Mouse (Mus musculus) forebrain, embryonic 13.5 days (tissue): ENCODE measurements around the gene Mettl21a. TPM values are rescaled to one million over a fixed set of nuclear protein-coding genes. Genes with fewer than 3 reads are reported as not detected.
"Not testable (repeated sequence)": the region's sequence is repeated elsewhere in the genome, so short reads cannot be mapped to it uniquely, and the experiment has no call there.

Experiments used
- ATAC-seq: fragments of 200-750 bp; cut with Nextera tagmentation; 2 replicates; pipeline ENCODE4 v1.8.0; 2017
- H3K27ac ChIP-seq: fragments of 300-500 bp; sonication (generic); 2 replicates; pipeline ENCODE4 v1.5.1; 2015; ENCODE audit warnings: inconsistent platforms, mild to moderate bottlenecking, moderate library complexity
- H3K27me3 ChIP-seq: fragments of 300-500 bp; sonication (generic); 2 replicates; pipeline ENCODE4 v1.6.1; 2015; ENCODE audit warnings: mild to moderate bottlenecking, inconsistent platforms
- H3K36me3 ChIP-seq: fragments of 300-500 bp; sonication (generic); 2 replicates; pipeline ENCODE4 v1.6.1; 2015; ENCODE audit warnings: mild to moderate bottlenecking, inconsistent platforms; ENCODE audit not compliant: poor library complexity, severe bottlenecking
- H3K4me1 ChIP-seq: fragments of 300-500 bp; sonication (generic); 2 replicates; pipeline ENCODE4 v1.6.1; 2015; ENCODE audit warnings: inconsistent platforms
- H3K4me2 ChIP-seq: fragments of 300-500 bp; sonication (generic); 2 replicates; pipeline ENCODE4 v1.6.1; 2015; ENCODE audit warnings: inconsistent platforms, mild to moderate bottlenecking, moderate library complexity
- H3K4me3 ChIP-seq: fragments of 300-500 bp; sonication (generic); 2 replicates; pipeline ENCODE4 v1.5.1; 2015; ENCODE audit warnings: mild to moderate bottlenecking, inconsistent platforms
- H3K9ac ChIP-seq: fragments of 300-500 bp; sonication (generic); 2 replicates; pipeline ENCODE4 v1.6.1; 2015; ENCODE audit warnings: mild to moderate bottlenecking, inconsistent platforms
- H3K9me3 ChIP-seq: fragments of 300-500 bp; sonication (generic); replicated peaks from 2 replicates; pipeline ENCODE4 v1.6.1; 2016; ENCODE audit warnings: inconsistent platforms
- WGBS: fragments of 180-500 bp; shearing (Covaris S2); methylation state at CpG from one replicate; pipeline ENCODE4 v1.1.7; 2015; 5-methylcytosine and 5-hydroxymethylcytosine counted together
- polyA plus RNA-seq: library from polyadenylated mRNA; unstranded; fragments of >200 nt; fragmentation: Nextera tagmentation; extraction: Ambion mirVana; gene quantifications from 2 replicates; pipeline ENCODE4 v1.2.1, GENCODE M21; 2015

The Mettl21a gene
- polyA plus RNA-seq, 1 experiment from 2014 or later = 20.7 TPM

DNA sequence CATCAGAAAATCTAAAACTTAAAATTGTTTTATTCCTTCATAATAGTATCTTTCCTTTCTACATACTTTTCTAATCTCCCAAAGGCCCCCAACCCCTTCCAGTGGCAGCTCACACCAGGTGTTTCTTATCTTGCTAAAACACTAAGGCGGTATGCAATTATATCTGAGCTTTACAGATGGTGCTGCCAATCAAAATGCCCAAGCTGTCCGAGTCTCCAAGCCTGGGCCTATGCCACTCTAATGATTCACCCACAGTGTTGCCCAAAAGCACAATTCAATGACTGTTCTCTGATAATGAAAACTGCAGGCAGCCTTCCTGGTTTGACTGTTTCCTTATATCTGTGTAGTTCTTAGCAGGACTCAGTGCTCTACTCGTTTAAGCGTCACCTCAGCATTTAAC is 7.9 kb downstream of the Mettl21a start:
- Histone ChIP-seq H3K27ac (no peak overlapping the region), H3K36me3 (peaks cover 37% of the 10 kb centered on the region), H3K4me2 (no peak overlapping the region), H3K9me3 (no peaks in the 10 kb centered on the region), H3K4me3 (no peak overlapping the region), H3K27me3 (no peaks in the 10 kb centered on the region), H3K9ac (no peak overlapping the region), H3K4me1 (no peaks in the 10 kb centered on the region)
- ATAC-seq = no peak
- WGBS = 84% methylated on average over 4 of the region's 4 CpGs

DNA sequence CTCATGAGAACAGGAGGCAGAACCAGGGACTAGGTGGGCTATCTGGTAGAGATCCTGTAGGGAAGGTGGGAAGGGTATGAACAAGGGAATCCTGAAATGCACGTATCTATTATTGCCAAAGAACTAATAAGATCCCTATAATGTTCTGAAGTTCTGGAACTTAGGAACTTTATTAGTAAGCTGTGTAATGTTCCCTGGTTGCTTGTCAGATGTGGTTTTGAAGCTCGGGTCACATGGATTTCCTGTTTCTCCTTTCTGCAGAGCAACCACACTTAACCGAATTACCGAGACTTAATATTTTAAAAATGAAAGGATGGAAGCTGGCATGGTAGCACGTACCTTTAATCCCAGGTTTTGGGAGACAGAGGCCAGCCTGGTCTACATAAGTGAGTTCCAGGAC is 13.7 kb downstream of the Mettl21a start:
- Histone ChIP-seq H3K4me1 (no peaks in the 10 kb centered on the region), H3K9ac (no peak overlapping the region), H3K4me3 (no peak overlapping the region), H3K36me3 (peaks cover 33% of the 10 kb centered on the region), H3K27me3 (no peaks in the 10 kb centered on the region), H3K4me2 (no peak overlapping the region), H3K9me3 (no peaks in the 10 kb centered on the region), H3K27ac (no peak overlapping the region)
- no peak for ATAC-seq
- WGBS = 94% methylated on average over 5 of the region's 5 CpGs

DNA sequence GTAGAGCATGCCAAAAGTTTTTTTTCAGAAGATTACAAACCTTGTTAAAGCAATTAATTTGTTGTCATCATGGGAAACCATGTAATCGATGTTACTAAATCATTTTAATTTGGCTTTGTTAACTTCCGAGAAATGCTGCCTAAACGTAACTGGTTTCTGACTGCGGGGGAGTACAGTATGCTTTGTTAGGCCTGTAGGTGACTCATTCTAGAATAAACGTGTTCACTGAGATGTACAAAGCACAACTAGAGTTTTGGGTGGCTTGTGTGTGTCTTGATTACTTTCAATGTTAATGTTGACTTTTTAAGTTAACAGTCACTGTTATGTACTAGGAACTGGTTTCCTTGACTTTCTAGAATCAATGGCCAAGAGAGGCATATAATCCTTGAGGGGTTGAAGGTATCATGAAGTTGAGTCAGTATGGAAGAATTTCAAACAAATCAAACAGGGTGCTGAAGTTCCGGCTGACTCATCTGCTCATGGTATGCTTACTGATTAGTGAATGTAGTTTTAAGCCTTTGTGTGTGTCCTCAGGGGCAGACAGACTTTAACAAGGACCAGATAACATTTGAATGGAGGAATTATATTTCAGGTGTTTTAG is 15.7 kb downstream of the Mettl21a start:
- no peak overlapping the region for H3K4me2 ChIP-seq
- no peaks in the 10 kb centered on the region for H3K9me3 ChIP-seq
- H3K4me3 ChIP-seq = no peak overlapping the region
- 91% methylated on average over 6 of the region's 6 CpGs for WGBS
- H3K27me3 ChIP-seq = no peaks in the 10 kb centered on the region
- no peak overlapping the region for H3K9ac ChIP-seq
- H3K27ac ChIP-seq = no peak overlapping the region
- no peak for ATAC-seq
- peaks cover 29% of the 10 kb centered on the region for H3K36me3 ChIP-seq
- H3K4me1 ChIP-seq = no peaks in the 10 kb centered on the region

DNA sequence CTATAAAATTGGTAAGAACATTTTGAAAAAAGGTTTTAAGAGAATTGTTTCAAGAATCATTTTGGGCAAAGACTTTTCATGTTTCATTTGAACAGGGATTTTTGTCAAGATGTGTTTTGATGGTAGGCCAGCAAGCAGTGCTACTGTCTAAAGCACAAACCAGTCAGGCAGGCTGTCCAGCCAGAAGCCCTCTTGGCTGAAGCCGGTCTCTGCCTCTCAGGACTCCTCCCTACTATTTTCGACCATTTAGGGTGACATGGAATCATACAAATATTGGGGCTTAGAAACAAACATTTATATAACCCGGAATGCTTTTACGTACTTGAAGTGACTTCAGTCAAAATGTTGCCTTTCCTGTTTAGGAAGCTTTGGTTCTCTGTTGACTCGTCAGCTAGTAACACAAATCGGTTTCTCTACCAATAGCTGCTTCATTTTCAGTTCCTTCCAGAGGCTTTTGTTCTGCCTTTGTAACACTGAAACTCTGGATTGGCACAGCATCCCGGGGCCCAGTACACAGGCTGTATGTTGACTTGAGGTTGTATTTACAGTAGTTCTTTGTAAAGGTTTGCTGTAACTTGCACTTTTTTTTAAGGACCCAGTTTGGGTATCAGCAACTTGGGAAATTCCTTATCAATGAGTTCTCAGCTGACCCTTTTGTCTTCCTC is 16.5 kb downstream of the Mettl21a start:
- Histone ChIP-seq H3K27ac (no peak overlapping the region), H3K4me1 (no peaks in the 10 kb centered on the region), H3K4me3 (no peak overlapping the region), H3K9ac (no peak overlapping the region), H3K9me3 (no peaks in the 10 kb centered on the region), H3K27me3 (no peaks in the 10 kb centered on the region), H3K4me2 (no peak overlapping the region), H3K36me3 (peaks cover 29% of the 10 kb centered on the region)
- ATAC-seq = no peak
- WGBS = 89% methylated on average over 7 of the region's 7 CpGs

DNA sequence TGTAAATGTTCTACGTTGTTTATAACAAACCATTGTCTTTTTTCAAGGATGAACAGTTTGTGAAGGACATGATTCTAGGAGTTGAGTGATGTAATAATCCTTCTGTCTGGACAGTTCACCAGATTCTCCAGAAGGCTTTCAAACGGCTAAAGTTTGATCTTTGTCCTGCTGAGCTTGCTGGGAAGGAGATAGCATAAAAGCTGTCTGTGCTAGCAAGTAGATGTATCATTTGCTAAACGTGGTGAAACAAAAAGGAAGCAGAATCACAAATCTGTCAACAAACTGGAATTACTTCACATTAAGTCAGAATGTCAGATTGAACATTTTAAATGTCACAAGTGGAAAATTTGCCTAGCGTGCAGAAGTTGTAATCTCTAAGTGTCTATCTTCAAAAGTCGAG is 18.1 kb downstream of the Mettl21a start:
- Histone ChIP-seq H3K4me2 (no peak overlapping the region), H3K9ac (no peak overlapping the region), H3K4me1 (no peaks in the 10 kb centered on the region), H3K27ac (no peak overlapping the region), H3K4me3 (no peak overlapping the region), H3K27me3 (no peaks in the 10 kb centered on the region), H3K9me3 (no peaks in the 10 kb centered on the region), H3K36me3 (peaks cover 29% of the 10 kb centered on the region)
- no peak for ATAC-seq
- WGBS = 66% methylated on average over 5 of the region's 5 CpGs

DNA sequence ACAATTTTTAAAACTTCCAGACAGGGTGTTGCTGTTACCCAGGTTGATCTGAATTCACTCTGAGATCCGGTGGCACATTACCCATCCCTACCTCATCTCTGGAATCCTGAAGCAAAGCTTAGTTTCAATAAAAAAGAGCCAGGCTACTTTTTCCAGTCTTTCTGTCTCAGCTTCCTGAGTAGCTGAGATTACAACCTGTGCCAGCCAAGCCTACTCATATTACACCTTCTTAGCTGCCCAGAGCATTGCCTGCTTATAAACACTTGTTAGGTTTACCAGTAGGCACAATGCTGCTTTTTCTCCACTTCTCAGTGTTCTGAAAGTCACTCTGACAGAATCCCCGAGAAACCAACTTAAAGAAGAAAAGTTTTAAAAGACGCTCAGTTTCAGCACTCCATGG is 38.2 kb downstream of the Mettl21a start:
- WGBS = 95% methylated on average over 3 of the region's 3 CpGs
- Histone ChIP-seq H3K36me3 (peaks cover 54% of the 10 kb centered on the region), H3K9ac (no peak overlapping the region), H3K4me2 (no peak overlapping the region), H3K27me3 (no peaks in the 10 kb centered on the region), H3K9me3 (no peaks in the 10 kb centered on the region), H3K4me3 (no peak overlapping the region), H3K27ac (no peak overlapping the region), H3K4me1 (no peaks in the 10 kb centered on the region)
- ATAC-seq = no peak

DNA sequence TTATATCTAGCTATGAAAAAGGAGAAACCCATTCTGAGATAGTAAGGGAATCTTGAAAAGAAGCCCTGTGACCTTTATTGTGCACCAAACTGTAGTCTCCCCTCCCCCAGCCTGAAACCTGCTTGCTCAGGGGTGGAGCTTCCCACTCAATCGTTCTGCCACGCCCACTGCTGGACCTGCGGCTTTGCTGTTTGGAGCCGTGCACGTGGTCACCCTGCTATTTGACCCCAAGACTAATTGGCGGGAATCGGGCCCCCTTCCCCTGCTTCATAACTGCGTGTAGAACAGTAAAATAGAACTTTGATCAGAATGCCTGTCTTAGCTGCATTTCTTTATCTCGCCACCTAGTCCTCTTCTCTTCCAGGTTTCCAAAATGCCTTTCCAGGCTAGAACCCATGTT is 39.1 kb downstream of the Mettl21a start:
- not testable (repeated sequence) for H3K9ac ChIP-seq, H3K4me2 ChIP-seq, H3K4me1 ChIP-seq, ATAC-seq, H3K27me3 ChIP-seq, H3K27ac ChIP-seq, H3K4me3 ChIP-seq, H3K9me3 ChIP-seq
- H3K36me3 ChIP-seq = peaks cover 54% of the 10 kb centered on the region
- WGBS = 52% methylated on average over 9 of the region's 9 CpGs

DNA sequence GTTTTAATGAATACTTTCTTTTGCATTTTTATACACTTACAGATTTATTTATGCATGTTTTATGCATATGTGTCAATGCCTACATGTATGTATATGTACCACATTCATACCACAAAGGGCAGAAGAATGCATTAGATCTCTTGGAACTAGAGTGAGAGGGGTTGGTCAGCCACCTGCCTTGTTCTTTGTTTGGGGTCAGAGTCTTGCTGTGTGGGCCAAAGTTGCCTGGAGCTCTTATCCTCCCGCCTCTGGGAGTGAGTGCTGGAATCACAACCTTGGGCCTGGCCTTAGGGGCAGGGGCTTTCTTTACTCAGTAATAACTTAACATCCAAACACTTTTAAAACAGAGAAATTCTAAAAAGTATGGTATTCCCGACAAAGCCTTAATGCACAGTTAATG is 40.3 kb downstream of the Mettl21a start:
- no peak overlapping the region for H3K4me3 ChIP-seq
- no peaks in the 10 kb centered on the region for H3K9me3 ChIP-seq
- H3K9ac ChIP-seq = no peak overlapping the region
- ATAC-seq = no peak
- peaks cover 50% of the 10 kb centered on the region for H3K36me3 ChIP-seq
- H3K4me1 ChIP-seq = no peaks in the 10 kb centered on the region
- H3K27ac ChIP-seq = no peak overlapping the region
- WGBS = 61% methylated on average over 2 of the region's 2 CpGs
- no peaks in the 10 kb centered on the region for H3K27me3 ChIP-seq
- H3K4me2 ChIP-seq = no peak overlapping the region

DNA sequence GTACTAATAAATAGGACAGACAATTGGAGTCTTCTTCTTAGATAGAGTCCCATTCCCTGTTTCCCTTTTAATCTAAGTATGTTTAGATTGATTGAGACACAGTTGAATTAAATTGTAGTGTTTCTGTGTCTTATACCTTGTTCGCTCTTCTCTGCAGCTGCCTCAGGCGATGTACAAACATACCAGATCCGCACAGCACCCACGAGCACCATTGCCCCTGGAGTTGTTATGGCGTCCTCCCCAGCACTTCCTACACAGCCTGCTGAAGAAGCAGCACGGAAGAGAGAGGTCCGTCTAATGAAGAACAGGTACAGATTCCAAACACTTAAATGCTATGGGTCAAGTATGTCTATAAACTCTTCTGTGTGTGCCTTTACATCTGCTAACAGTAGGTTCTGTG is 41.0 kb downstream of the Mettl21a start:
- H3K4me1 ChIP-seq = no peaks in the 10 kb centered on the region
- H3K9me3 ChIP-seq = no peaks in the 10 kb centered on the region
- no peak overlapping the region for H3K9ac ChIP-seq
- no peak overlapping the region for H3K27ac ChIP-seq
- peaks cover 46% of the 10 kb centered on the region for H3K36me3 ChIP-seq
- H3K4me2 ChIP-seq = no peak overlapping the region
- no peak overlapping the region for H3K4me3 ChIP-seq
- WGBS = 89% methylated on average over 7 of the region's 7 CpGs
- ATAC-seq = no peak
- H3K27me3 ChIP-seq = no peaks in the 10 kb centered on the region

DNA sequence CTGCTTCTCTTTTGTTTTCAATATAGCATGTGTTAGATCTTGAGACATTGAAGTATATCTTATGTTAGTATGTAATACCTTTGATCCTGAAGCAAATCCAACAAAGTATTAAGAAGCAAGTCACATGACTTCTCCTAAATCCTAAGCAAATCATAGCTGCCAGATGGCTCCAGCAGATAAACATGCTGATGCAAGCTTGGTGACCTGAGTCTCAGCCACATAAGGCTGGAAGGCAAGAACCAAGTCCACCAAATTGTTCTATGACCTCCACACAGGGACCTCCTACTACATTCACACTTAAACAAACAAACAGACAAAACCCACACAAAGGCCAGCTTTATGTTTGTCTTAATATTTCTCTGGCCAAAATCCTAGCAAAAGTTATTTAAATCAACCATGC is 48.8 kb downstream of the Mettl21a start:
- Histone ChIP-seq H3K36me3 (peaks cover 48% of the 10 kb centered on the region), H3K27me3 (no peaks in the 10 kb centered on the region), H3K4me2 (no peak overlapping the region), H3K9ac (no peak overlapping the region), H3K27ac (no peak overlapping the region), H3K4me3 (no peak overlapping the region), H3K9me3 (no peaks in the 10 kb centered on the region), H3K4me1 (no peaks in the 10 kb centered on the region)
- no peak for ATAC-seq

DNA sequence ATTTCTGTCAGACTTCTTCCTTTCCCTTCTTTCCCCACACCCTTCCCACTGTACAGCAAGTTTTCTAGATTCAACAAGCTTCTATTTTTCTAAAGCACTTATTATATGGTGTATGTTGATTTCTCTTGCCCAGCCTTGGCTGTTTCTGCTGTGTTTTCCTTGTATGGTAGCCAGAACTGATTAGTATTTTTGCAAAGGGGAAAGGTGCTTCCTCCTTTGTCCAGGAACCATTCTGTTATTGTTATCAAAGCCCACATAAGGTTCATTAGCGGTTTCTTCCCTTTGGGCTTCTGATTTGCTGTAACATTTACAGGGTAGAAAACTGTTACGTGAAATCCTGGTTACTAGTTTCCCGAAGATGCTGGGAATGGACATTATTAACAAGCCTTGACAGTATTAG is 56.9 kb downstream of the Mettl21a start:
- no peak for ATAC-seq

More for the DNA sequence above, 56.9 kb downstream of the Mettl21a start:
- Histone ChIP-seq H3K27me3 (no peaks in the 10 kb centered on the region), H3K4me3 (no peak overlapping the region), H3K4me2 (no peak overlapping the region), H3K4me1 (no peaks in the 10 kb centered on the region), H3K27ac (no peak overlapping the region), H3K9ac (no peak overlapping the region), H3K9me3 (no peaks in the 10 kb centered on the region), H3K36me3 (peaks cover 24% of the 10 kb centered on the region)
- 95% methylated on average over 3 of the region's 3 CpGs for WGBS
